Mouse (Mus musculus) regulatory T cell (primary cell): ENCODE results near the gene Gpr142.

ENCODE experiments used
- in situ Hi-C: fragments of 300-600 bp; cut with MboI, MseI; formaldehyde crosslinking; loops from one replicate; pipeline ENCODE4 v1.15.1; 2025; ENCODE audit warnings: high pct_unique_total_duplicates

The Gpr142 gene

GRCm38 (mm10) chr11:114843818-114844463 is 45.2 kb downstream of the Gpr142 start:
- in situ Hi-C loops = no loop called here

GRCm38 (mm10) chr11:114844464-114845220 is 45.9 kb downstream of the Gpr142 start:
- in situ Hi-C loops = no loop called here

- in situ Hi-C loops = no loop called here
Measured at GRCm38 (mm10) chr11:114846336-114846735, 47.6 kb downstream of the Gpr142 start.

- in situ Hi-C loops = no loop called here
Measured at GRCm38 (mm10) chr11:114847008-114847407, 48.3 kb downstream of the Gpr142 start.

GRCm38 (mm10) chr11:114849572-114849971 is 50.8 kb downstream of the Gpr142 start:
- in situ Hi-C loops = no loop called here

GRCm38 (mm10) chr11:114850066-114850451 is 51.3 kb downstream of the Gpr142 start:
- in situ Hi-C loops = no loop called here

- in situ Hi-C loops = no loop called here
Measured at GRCm38 (mm10) chr11:114850452-114851268, 51.9 kb downstream of the Gpr142 start, which contains the start of gene Gprc5c. Gene Gprc5c, plus strand, starts transcription at chr11:114851152.

GRCm38 (mm10) chr11:114851269-114851607 is 52.5 kb downstream of the Gpr142 start:
- in situ Hi-C loops = no loop called here

- in situ Hi-C loops = no loop called here
Measured at GRCm38 (mm10) chr11:114851608-114852310, 53.0 kb downstream of the Gpr142 start.

GRCm38 (mm10) chr11:114852311-114853173 is 53.8 kb downstream of the Gpr142 start:
- in situ Hi-C loops = no loop called here

- in situ Hi-C loops = no loop called here
Measured at GRCm38 (mm10) chr11:114853174-114853838, 54.6 kb downstream of the Gpr142 start.

GRCm38 (mm10) chr11:114854581-114854980 is 55.9 kb downstream of the Gpr142 start:
- in situ Hi-C loops = no loop called here

GRCm38 (mm10) chr11:114856125-114856524 is 57.4 kb downstream of the Gpr142 start:
- in situ Hi-C loops = no loop called here
